Comparison of ENCODE assay signal across 37 mouse cellular contexts in the genomic region with DNA sequence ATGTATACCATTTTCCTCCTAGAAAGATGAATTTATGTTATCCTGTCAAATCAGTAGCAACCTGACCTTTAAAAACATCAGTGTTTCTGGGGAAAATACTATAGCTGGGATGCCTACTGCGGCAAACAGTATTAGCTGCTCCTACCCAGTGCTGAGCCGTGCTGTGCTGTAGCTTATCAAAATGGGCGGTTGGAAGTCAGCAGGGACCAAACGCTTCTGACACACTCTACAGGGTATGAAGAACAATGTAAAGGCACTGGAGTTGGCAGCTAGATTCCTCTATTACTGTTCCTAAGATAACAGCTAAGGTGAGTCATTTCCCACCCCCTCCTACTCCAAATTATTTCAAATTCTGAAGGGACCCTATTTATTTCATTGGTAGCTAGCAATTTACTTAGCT. TPM values are rescaled to one million over a fixed set of nuclear protein-coding genes. Genes with fewer than 3 reads are reported as not detected.
"Had no signal": no experiment of that assay in that cellular context is flagged by ENCODE, and none has a peak within 500 bp of the region (broad histone marks: within the 10 kb centered on the region; RNA-seq: fewer than 3 reads in every experiment).

No protein-coding gene starts in this region.

- H3K9me3 ChIP-seq: embryonic facial prominence, embryonic 10.5 days; embryonic facial prominence, embryonic 13.5 days; embryonic facial prominence, embryonic 15.5 days; forebrain, embryonic 12.5 days; forebrain, embryonic 15.5 days had no signal

- H3K4me1 ChIP-seq: embryonic facial prominence, embryonic 10.5 days; embryonic facial prominence, embryonic 12.5 days; embryonic facial prominence, embryonic 13.5 days; embryonic facial prominence, embryonic 15.5 days; forebrain, embryonic 10.5 days; forebrain, embryonic 12.5 days; forebrain, embryonic 13.5 days; forebrain, embryonic 15.5 days had no signal

- H3K27me3 ChIP-seq: embryonic facial prominence, embryonic 12.5 days; embryonic facial prominence, embryonic 13.5 days; embryonic facial prominence, embryonic 15.5 days; forebrain, embryonic 12.5 days; forebrain, embryonic 13.5 days; forebrain, embryonic 15.5 days had no signal

- DNase-seq: cerebellum, adult 8-10 months; cerebellum, adult 9-10 months; cerebellum, adult 9-11 months; cerebellum, postnatal 10 days; cerebellum, postnatal 14 days; cerebellum, postnatal 25 days; cerebellum, postnatal 36 days; embryo, embryonic 11 days; forebrain, postnatal 0 days; gastrocnemius, adult 2 months; gastrocnemius, postnatal 10 days; gastrocnemius, postnatal 14 days; gastrocnemius, postnatal 25 days; gastrocnemius, postnatal 36 days; heart, adult 2 months had no signal

- H3K9ac ChIP-seq: embryonic facial prominence, embryonic 12.5 days; embryonic facial prominence, embryonic 13.5 days; embryonic facial prominence, embryonic 15.5 days; forebrain, embryonic 12.5 days; forebrain, embryonic 13.5 days; forebrain, embryonic 15.5 days; forebrain, postnatal 0 days had no signal

- H3K4me2 ChIP-seq: embryonic facial prominence, embryonic 12.5 days; embryonic facial prominence, embryonic 13.5 days; embryonic facial prominence, embryonic 15.5 days; forebrain, embryonic 12.5 days; forebrain, embryonic 13.5 days; forebrain, embryonic 15.5 days had no signal

- H3K27ac ChIP-seq: embryonic facial prominence, embryonic 10.5 days; embryonic facial prominence, embryonic 12.5 days; embryonic facial prominence, embryonic 13.5 days; embryonic facial prominence, embryonic 15.5 days; forebrain, embryonic 10.5 days; forebrain, embryonic 12.5 days; forebrain, embryonic 13.5 days; forebrain, embryonic 15.5 days; gastrocnemius, adult 2 months; heart, adult 2 months had no signal

- H3K36me3 ChIP-seq: embryonic facial prominence, embryonic 10.5 days; embryonic facial prominence, embryonic 12.5 days; embryonic facial prominence, embryonic 13.5 days; embryonic facial prominence, embryonic 15.5 days; forebrain, embryonic 10.5 days; forebrain, embryonic 12.5 days; forebrain, embryonic 15.5 days had no signal

- H3K4me3 ChIP-seq: embryonic facial prominence, embryonic 10.5 days; embryonic facial prominence, embryonic 12.5 days; embryonic facial prominence, embryonic 13.5 days; embryonic facial prominence, embryonic 15.5 days; erythroblast, embryonic 14.5 days; forebrain, embryonic 10.5 days; forebrain, embryonic 12.5 days; forebrain, embryonic 13.5 days; forebrain, embryonic 15.5 days; gastrocnemius, adult 2 months; heart, adult 2 months had no signal

- ATAC-seq: forebrain, embryonic 13.5 days; forebrain, embryonic 14.5 days; forebrain, embryonic 15.5 days; forebrain, embryonic 16.5 days; forebrain, postnatal 0 days had no signal

RNA-seq across cellular contexts. Expression of a gene that starts 53.5 kb away (rescaled TPM):
- total RNA-seq: common myeloid progenitor, adult 5-6 weeks; forebrain, postnatal 0 days; gastrocnemius, adult 18-20 months; gastrocnemius, adult 2 months; gastrocnemius, adult 8-10 months; gastrocnemius, postnatal 10 days; gastrocnemius, postnatal 14 days; gastrocnemius, postnatal 25 days; gastrocnemius, postnatal 36 days; gastrocnemius, postnatal 4 days; granulocyte monocyte progenitor cell, adult 5-6 weeks; heart, adult 2 months; heart, adult 8-10 months had no signal
- polyA plus RNA-seq: cortical plate, adult 2 months; embryonic facial prominence, embryonic 10.5 days; embryonic facial prominence, embryonic 11.5 days; embryonic facial prominence, embryonic 12.5 days; embryonic facial prominence, embryonic 13.5 days; embryonic facial prominence, embryonic 14.5 days; embryonic facial prominence, embryonic 15.5 days; erythroblast, embryonic 14.5 days; forebrain, embryonic 10.5 days; forebrain, embryonic 11.5 days; forebrain, embryonic 12.5 days; forebrain, embryonic 13.5 days; forebrain, embryonic 14.5 days; forebrain, embryonic 15.5 days; forebrain, embryonic 16.5 days; frontal cortex, adult 2 months; heart, adult 2 months had no signal
